Mouse (Mus musculus) monocyte, adult 5-6 weeks (primary cell): ENCODE results near the gene Serpini1. TPM values are rescaled to one million over a fixed set of nuclear protein-coding genes. Genes with fewer than 3 reads are reported as not detected.

Experiments used
- total RNA-seq: library from RNA; stranded (forward); fragments of 200-1000, 200-491, 200-594 nt; gene quantifications from 3 replicates; pipeline ENCODE4 v1.2.3, GENCODE M21; 2017

Gene Serpini1
- total RNA-seq, 1 experiment from 2014 or later, result 2.4 TPM

Other genes starting within 250 kb of the Serpini1 start
- gene Wdr49, start 75.4 kb upstream of the Serpini1 start, total RNA-seq, result 3.6 to 3.9 TPM in 2 of 3 replicates, not detected in the other
- gene Pdcd10, start 691 bp upstream of the Serpini1 start, total RNA-seq, result 253 to 300 TPM (median 254 TPM) in 3 replicates
- gene Gm29133, start 190.7 kb downstream of the Serpini1 start, total RNA-seq, result not detected in 3 replicates